Mouse (Mus musculus): ENCODE data around the gene Thyn1. TPM values are rescaled to one million over a fixed set of nuclear protein-coding genes. Genes with fewer than 3 reads are reported as not detected.

The Thyn1 gene
- 10 to 100 TPM; 24.8 to 30.0 (median 25.8) TPM for total RNA-seq (2022)

DNA sequence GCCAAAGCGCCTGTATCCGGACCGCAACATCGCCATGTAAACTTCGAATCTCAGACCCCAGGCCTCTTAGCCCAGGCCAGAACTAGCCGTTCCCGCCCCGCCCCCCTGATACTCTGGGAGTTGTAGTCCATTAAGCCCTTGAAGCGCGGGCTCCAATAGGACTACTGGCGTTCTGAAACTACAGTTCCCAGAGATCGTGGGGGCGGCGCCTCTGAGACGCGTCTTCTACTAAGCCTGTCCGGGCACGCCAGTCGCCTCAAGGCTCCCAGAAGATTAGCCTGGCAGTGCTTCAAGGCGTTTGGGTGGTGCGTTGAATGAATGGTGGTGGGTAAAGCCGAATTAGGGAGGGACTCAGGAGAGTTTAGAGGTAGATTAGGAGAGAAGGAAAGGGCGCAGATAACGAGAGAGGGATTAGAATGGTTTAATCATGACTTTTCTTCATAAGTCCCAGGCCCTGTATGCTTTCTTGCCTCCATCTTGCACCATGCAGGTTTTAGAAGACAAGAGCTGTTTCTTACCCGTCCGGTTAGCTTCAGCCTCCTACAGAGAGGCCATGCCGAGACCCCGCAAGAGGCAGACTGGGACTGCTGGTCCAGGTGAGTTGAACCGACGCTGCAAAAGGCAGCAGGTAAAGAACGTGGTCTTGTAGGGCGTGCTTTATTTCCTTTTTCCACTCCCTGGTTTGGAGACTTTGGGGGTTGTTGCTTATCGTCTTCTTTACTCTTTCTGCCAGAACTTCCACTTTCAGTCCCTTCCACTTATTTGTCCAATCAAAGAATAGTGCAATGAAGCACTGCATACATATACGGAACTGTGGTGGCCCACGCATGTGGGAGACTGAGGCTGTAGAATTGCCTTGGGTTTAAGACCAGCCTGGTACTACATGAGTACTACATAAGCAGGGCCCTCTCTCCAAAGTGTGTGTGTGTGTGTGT, at the start of gene Thyn1, which contains the start of gene Acad8:
Gene Thyn1 (plus strand): TSS at position 250 of the 935 bp plus-strand sequence.
Gene Acad8 (minus strand): TSS at position 106 of the 935 bp plus-strand sequence.
- DNase-seq (ENCODE audit: low spot score) = peak; percentile 96

DNA sequence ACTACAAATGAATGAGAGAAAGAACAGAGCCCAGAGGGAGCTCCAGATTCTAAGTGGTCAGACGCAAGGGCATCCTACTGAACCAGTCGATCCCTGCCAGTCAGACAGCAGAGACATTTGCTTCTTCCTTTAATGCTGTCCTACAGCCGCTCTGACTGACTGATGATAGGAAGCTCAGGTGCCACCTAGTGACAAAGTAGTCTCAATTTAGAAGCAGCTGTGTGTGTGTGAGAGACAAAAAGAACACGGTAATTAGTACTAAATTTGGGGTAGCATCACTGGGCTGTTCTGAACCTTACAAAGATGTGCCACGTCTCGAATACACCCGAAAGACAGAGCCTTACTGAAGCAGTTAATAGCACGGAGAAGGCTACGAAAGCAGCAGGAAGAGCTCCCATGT, 21.8 kb upstream of the Thyn1 start:
- no peak for DNase-seq (ENCODE audit: low spot score)

DNA sequence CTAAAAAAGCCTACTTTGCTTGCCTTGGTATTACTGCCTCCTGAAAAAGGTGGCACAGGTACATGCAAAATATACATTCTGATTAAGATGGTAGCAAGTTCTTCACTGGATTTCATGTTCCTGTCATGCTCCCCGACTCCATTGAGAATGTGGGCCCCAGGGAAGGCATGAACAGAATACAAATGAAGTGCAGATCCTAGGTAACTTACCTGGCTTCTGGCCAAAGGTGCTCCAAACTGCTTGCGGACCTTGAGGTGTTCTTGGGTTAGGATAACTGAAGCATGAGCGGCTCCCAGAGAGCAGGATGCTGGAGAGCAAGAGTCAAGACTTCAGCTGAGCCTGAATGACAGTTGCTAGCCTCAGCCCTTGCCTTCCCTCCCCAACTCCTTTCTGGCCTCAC, 20.7 kb upstream of the Thyn1 start:
- no peak for DNase-seq (ENCODE audit: low spot score)

DNA sequence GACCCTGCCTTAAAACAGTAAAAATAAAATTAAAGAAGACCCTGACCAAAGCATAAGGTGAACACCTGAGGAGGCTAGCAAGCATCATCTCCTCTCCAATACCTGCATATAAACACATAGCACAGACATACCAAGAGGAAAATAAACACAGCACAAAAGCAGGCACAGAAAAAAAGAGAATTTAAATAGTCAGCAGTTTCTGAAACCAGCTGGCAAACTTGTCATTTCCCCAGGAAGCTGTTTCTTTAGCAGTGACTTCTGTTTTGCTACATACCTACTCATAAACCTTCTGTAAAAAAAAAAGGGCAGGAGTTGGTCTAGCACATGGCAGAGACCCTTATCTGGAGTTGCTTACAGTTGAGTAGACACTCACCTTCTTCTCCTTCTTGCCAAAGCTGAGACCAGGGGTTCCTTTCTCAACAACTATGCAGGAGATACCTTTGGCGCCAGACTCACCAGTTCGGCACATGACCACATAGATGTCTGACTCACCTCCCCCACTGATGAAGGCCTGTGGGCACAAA, 14.4 kb upstream of the Thyn1 start:
- no peak for DNase-seq (ENCODE audit: low spot score)

DNA sequence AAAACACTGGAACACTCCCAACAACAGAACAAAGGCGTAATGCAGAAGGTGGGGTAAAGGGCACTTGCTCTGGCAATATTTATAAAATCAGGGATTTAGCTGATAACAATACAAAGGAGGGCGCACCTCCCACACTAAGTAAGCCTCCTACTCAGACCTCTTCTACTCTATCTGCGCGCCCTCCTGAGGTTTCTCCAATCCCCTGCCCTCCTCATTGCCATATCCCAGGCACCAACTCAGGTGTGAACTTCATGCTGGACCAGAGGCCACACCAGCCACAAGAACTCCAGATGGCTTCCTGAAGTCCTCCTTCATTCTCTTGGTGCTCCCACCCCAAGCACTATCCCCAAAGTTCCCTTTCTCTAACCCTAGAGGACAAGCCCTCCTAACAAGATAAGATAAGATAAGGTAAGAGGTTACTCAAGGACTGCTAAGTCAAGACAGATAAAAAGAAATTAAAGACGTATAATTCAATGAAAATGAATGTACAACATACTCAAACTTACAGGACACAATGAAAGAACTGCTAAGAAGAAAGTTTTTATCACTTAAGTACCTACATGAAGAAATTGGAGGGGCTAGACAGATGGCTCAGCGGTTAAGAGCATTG, 13.7 kb upstream of the Thyn1 start:
- DNase-seq (ENCODE audit: low spot score) = no peak

DNA sequence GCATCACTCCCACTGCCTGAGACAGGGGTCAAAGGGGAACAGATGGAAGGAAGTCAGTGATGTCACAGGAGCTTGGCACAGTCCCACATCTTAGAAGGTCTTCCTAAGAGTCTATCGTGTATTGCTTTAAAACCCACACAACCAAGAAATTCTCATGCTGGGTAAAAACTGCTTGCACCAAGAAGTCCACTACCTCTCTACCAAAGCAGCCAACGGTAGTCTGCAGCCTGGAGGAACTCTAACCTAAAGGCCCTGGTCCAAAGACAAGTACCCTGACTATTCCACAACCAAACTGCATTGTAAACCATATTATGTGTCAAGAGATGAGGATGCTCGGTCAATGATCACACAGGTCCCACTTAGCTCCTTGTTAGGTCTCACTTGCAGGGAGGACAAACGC, 9.3 kb upstream of the Thyn1 start:
- DNase-seq (ENCODE audit: low spot score) = no peak

DNA sequence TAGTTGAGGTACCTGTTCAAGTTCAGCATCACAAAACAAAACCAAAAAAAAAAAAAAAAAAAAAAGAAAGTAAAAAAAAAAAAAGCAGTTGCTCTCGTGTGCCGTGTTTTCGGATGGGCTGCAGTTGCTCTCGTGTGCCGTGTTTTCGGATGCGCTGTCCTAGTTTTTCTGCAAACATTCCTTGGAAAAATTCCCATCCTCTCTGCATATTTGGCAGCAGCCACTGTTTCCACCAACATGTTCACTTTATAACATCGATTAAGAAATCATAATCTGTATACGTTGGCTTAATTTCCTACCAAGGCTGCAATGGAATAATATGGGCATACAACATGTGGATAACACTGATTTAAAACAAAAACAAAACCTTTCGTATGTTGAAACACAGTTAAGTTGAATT, 6.4 kb upstream of the Thyn1 start:
- DNase-seq (ENCODE audit: low spot score) = no peak

DNA sequence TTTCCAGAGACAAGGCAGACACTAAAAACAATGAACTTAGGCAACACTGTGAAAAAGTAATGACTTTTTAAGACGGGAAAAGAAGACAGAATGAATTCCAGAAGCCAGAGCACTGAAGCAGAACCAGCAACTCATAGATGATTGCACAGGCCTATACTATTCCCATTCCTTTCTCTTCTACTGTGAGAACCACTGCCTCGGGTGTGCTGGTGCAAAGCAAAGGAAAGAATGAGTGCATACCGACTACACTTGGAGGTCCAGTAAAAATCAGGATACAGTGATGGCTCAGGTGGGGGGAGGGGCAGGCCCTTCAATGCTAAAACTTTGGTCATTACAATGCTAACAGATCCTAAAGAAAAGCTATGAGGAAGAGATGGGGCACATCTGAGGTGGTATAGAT, 5.6 kb upstream of the Thyn1 start:
- no peak for DNase-seq (ENCODE audit: low spot score)

DNA sequence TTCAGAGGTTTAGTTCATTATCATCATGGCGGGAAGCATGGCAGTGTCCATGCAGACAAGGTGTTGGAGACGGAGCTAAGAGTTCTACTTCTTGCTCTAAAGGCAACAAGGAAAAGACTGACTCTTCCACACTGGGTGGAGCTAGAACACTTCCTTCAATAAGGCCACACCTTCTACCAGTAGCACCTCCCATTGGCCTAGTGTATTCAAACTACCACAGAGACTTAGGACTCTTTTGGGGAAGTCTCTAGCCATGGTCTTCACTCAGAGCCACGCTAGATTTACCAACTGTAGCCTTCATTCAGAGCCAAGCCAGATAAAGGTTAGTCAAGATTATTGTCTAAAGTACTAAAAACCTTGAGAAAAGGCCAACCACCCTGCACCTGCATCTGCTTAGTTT, 2.4 kb upstream of the Thyn1 start:
- DNase-seq (ENCODE audit: low spot score) = peak; percentile 6

DNA sequence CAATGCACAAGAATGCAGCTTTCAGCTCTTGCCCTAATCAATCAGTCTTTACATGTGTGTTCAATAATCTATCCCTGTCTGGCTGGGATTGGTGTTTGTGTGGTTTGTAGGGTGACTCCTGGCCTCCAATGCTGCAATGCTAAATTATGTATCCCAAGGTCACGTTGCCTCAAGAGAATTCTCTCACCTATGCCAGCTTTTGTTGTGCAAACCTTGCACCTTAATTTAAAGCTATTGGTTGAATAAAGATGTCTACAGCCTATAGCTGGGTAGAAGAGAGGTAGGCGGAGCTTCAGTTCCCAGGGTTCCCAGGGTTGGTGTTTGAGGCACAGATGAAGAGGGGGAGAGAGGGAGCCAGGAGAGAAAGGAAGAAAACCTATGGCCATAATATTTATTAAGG, 2.0 kb upstream of the Thyn1 start:
- no peak for DNase-seq (ENCODE audit: low spot score)

DNA sequence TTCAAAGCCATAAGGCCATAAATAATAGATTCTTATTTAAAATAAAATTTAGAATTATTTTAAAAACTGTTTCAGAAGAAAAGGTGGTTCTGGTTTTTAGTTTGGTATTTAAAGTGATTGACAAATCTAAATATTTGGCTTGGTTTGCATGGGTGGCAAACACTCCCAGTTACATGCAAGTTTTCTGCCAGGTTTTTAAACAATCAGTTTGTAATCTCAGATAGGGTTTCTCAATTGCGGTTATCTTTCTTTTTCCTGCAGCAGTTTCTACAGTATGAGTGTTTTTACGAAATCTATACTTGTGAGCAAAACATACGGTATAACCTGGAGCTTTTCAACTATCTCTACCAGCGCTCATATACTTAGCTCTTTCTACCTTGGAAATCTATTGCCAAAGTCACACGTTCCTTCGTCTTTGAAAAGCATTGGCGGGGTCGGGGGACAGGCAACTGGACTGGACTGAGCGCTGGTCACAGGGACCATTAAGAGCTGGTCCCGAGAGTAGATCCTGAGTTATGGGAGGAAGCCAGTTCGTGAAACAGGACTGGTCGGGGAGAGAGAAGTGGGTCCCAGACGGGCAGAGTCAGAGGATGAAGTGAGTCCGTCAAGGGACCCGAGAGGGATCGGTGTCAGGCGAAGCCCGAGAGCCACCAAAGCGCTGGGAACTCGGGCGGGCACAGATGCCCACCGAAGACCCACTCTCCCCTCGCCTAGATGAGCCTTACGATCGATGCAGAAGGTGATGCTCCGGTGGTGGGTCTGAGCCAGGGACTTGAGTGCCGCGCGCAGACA, 645 bp upstream of the Thyn1 start:
- DNase-seq (ENCODE audit: low spot score) = peak; percentile 33

DNA sequence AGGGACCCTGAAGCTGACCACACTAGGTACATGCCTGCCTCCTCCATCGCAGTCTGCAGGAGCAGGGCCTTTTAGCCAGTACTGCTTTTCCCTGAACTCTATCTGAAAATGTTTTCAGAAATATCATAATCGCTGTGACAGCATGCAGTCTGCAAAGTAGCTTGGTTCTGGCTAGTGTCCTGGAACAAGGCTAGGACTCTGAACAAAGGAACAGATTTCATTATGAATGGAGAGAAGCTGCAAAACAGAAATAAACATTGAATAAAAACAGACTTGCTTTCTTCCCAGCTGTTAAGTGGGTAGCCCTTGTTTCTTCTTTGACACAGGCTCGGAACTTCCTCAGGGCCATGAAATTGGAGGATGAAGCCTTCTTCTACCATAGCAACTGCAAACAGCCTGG, 5.7 kb downstream of the Thyn1 start:
- DNase-seq (ENCODE audit: low spot score) = no peak

DNA sequence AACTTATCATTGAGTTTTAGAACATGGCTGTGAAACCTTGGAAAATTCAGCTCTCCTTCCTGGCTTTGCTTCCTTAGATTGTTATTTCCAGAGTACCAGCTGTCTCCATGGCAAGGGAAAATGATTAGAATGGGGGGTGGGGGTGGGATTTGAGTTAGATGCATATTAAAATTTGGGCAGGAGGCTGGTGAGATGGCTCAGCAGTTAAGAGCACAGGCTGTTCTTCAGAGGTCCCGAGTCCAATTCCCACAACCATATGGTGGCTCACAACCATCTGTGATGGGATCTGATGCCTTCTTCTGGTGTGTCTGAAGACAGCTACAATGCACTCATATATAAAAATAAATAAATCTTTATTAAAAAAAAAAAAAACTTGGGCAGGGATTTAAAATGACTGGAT, 6.4 kb downstream of the Thyn1 start:
- no peak for DNase-seq (ENCODE audit: low spot score)

DNA sequence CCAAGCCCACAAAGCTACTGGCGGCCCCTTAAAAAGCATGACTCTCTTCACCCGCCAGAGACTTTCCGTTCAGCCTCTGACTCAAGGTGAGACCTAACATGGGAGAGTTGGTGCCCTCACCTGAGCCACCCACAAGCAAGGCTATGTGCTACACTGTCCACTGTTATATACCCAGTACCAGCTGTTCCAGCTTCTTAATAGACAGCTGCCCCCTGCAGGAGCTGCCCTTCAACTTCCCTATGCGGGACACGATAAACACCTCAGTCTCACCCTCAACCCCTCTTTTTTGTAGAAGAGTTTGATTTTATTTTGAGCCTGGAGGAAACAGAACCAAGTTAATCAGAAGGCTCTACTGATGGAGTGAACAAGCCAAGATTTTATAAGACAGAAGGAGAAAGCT, 7.4 kb downstream of the Thyn1 start:
- no peak for DNase-seq (ENCODE audit: low spot score)

DNA sequence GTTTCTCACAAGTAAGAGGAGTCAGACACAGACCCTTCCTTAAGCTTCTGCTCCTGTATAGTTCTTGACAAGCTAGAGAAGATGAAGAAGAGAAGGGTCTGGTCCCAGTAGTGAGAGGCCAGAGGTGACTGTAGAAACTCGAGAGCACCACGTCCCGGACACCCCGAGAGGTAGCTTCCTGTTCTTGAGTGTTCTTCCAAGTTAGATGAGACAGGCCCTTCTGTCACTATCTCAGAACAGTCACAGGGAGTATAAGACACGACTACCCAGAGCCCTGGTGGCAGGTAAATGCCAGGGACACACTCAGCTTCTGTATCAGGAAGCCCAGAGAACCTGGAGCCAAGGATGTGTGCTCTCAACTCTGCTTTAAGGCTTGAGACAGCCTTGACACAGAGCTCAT, 9.7 kb downstream of the Thyn1 start:
- no peak for DNase-seq (ENCODE audit: low spot score)

DNA sequence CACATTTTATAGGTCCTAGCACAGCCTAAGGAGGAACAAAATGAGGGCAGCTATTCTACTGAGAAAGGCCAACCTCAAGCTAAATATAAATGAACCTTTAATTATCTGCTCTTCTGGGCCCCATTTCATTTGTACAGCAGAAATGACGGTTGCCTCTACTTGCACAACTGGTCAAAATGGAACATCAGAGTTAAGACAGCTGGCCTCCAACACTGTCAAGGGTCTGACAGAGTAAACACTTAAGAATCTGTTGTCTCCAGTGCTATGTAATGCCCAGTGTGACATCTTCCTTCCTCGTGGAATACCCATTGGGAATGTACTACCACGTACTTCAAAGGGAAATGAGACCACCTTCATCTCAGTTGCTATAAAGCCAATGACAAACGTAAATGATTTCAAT, 12.1 kb downstream of the Thyn1 start:
- no peak for DNase-seq (ENCODE audit: low spot score)

DNA sequence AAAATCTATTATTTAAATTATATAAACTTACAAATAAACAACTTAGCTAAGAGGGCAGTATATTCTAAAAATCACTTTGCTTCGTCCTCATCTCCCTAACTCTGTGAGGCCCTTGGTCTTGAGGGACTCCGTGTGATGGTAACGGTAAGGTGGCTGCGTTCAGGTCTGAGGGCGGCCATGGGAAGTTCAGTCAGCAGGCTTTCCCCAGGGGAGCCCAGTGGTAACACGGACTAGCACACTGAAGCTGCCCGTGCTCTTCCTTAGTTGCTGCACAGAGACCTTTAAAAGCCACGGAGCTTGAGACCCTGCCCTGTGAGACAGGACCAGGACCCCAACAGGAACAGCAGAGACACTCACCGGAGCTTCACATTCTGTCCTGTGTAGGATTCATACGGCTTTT, 19.5 kb downstream of the Thyn1 start:
- DNase-seq (ENCODE audit: low spot score) = no peak

DNA sequence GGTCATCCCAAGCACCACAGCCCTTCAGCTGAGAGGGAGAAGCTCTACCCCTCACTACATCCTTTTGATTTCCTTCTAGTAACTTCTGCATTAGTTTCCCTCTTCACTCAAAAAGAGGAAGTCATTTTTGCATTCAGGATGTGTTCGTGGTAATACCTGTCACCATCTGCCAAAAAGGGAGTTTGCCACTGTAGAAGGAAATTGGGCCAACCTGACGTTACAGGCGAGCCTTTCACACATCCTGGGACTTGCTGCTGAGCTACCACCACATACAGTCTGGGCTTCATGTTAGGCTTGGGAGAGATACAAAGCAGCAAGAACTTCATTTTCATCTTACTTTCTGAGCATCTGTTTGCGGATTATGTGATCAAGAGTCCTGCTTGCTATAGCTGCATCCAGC, 24.2 kb downstream of the Thyn1 start:
- DNase-seq (ENCODE audit: low spot score) = no peak

DNA sequence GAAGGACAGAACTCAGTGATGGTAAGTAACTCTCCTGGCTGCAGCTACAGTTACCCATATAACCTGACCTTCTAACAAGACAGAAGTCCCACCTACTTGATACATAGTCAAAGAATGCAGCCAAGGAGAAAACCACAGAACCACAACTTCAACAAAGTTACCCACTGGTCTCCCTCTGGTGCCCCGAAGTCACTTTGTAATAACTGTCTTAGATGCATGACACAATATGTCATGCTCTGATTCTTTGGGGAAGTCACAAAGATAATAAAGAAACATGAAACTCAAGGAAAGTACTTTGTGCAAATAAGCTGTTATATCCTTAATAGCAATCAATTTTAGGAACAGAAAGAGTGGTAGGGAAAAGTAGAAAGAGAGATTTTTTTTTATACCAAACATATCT, 27.2 kb downstream of the Thyn1 start:
- no peak for DNase-seq (ENCODE audit: low spot score)

DNA sequence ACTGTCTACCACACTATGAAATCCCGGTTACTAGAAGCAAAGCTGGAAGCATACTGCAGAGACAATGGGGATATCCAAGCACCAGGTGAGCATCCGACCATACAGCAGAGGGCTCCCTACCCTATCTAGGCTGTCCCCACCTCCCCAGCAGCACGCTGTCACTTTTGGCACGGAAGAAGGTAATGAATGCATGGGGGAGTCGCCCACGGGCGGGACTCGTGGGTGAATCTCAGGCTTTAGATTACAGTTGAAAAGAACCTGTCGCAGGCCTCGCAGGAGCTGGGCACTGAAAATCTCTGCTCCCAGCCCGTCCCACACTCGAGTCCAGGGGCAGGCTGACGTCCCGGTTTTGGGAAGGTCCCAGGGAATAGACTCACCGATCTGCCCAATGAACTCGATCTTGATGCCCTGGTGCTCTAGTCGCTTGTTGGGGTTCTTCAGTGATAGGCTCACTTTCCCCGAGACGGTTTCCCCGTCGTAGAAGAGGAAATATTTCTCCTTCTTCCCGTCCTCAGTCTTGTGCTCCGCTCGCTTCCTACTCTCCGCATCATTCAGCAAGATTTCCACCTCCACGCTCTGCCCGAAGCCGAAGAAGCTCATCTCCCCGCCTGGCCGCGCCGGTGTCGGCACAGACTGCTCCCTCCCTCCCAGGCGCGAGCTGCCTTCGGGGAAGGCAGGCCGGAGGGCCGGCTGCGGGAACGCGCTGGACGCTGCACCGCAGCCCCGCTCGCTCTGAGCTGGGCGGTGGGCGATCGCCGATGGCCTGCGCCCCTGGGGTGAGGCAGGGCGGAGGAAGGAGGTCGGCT, 29.7 kb downstream of the Thyn1 start:
- peak; percentile 34 for DNase-seq (ENCODE audit: low spot score)
